Mouse (Mus musculus) heart, embryonic 16.5 days (tissue): ENCODE data around the gene Fam171a2. TPM values are rescaled to one million over a fixed set of nuclear protein-coding genes. Genes with fewer than 3 reads are reported as not detected.

Experiments used
- ATAC-seq: fragments of 200-750 bp; cut with Nextera tagmentation; replicated peaks from 2 replicates; pipeline ENCODE4 v1.8.0; 2017; ENCODE audit warnings: moderate number of reproducible peaks; ENCODE audit not compliant: insufficient read depth, low FRiP score; ENCODE audit errors: extremely low read depth
- H3K27ac ChIP-seq: fragments of 300-500 bp; sonication (generic); 2 replicates; pipeline ENCODE4 v1.5.1; 2014; ENCODE audit warnings: mild to moderate bottlenecking, low read length, control low read depth, moderate library complexity
- H3K27me3 ChIP-seq: fragments of 300-500 bp; sonication (generic); 2 replicates; pipeline ENCODE4 v1.6.1; 2014; ENCODE audit warnings: low read length, mixed read lengths; ENCODE audit not compliant: control insufficient read depth, insufficient read depth
- H3K36me3 ChIP-seq: fragments of 300-500 bp; sonication (generic); 2 replicates; pipeline ENCODE4 v1.6.1; 2014; ENCODE audit not compliant: control insufficient read depth, insufficient read depth
- H3K4me1 ChIP-seq: fragments of 300-500 bp; sonication (generic); 2 replicates; pipeline ENCODE4 v1.6.1; 2014; ENCODE audit warnings: low read length, mixed read lengths; ENCODE audit not compliant: control insufficient read depth, insufficient read depth
- H3K4me2 ChIP-seq: fragments of 300-500 bp; sonication (generic); 2 replicates; pipeline ENCODE4 v1.6.1; 2014; ENCODE audit warnings: low read depth, mild to moderate bottlenecking, control low read depth, low read length
- H3K4me3 ChIP-seq: fragments of 300-500 bp; sonication (generic); 2 replicates; pipeline ENCODE4 v1.5.1; 2014; ENCODE audit warnings: mild to moderate bottlenecking, control low read depth, low read length
- H3K9ac ChIP-seq: fragments of 300-500 bp; sonication (generic); 2 replicates; pipeline ENCODE4 v1.6.1; 2014; ENCODE audit warnings: low read length, control low read depth
- H3K9me3 ChIP-seq: fragments of 300-500 bp; sonication (generic); replicated peaks from 2 replicates; pipeline ENCODE4 v1.6.1; 2016; ENCODE audit warnings: low read length; ENCODE audit not compliant: control insufficient read depth
- WGBS: fragments of 180-500 bp; shearing (Covaris S2); extraction: QIAGEN DNeasy Blood & Tissue Kit; methylation state at CpG from one replicate; pipeline ENCODE4 v1.1.7; 2014; 5-methylcytosine and 5-hydroxymethylcytosine counted together
- polyA plus RNA-seq: library from polyadenylated mRNA; unstranded; fragments of >200 nt; fragmentation: Nextera tagmentation; extraction: Ambion mirVana; gene quantifications from 2 replicates; pipeline ENCODE4 v1.2.1, GENCODE M21; 2015

Fam171a2 gene
- polyA plus RNA-seq, 1 experiment from 2014 or later: 3.9 TPM

DNA sequence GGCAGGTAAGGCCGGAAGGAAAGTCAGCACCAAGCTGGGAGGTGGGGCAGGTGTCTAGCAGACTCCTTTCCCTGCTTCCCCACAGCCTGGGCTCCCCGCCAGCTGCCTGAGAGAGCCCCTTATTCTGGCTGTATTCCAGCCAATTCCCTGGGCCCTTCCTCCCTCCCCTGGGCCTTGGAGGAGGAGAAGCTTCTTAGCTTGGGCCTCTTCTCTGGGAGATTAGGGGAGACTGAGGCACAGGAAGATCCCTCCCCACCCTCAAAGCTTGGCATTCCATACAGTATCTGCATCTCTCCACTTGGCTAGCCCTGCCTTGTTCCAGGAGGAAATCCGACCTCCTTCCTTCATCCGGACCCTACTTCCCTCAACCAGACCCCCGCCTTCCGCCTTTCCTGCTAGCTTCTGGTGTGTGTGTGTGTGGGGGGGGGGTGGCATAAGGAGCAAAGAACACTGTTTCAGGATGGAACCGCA, 1.6 kb downstream of the Fam171a2 start:
- Histone ChIP-seq H3K9me3 (no peaks in the 10 kb centered on the region), H3K27me3 (no peaks in the 10 kb centered on the region), H3K4me3 (peak overlapping the region; percentile 93), H3K9ac (peak overlapping the region; percentile 96), H3K27ac (peak overlapping the region; percentile 89), H3K36me3 (peaks cover 3% of the 10 kb centered on the region; the same call in 1 of the 2 replicates), H3K4me2 (peak overlapping the region; percentile 91), H3K4me1 (peaks cover 44% of the 10 kb centered on the region)
- 5% methylated on average over 7 of the region's 7 CpGs for WGBS
- peak; percentile 46 for ATAC-seq

DNA sequence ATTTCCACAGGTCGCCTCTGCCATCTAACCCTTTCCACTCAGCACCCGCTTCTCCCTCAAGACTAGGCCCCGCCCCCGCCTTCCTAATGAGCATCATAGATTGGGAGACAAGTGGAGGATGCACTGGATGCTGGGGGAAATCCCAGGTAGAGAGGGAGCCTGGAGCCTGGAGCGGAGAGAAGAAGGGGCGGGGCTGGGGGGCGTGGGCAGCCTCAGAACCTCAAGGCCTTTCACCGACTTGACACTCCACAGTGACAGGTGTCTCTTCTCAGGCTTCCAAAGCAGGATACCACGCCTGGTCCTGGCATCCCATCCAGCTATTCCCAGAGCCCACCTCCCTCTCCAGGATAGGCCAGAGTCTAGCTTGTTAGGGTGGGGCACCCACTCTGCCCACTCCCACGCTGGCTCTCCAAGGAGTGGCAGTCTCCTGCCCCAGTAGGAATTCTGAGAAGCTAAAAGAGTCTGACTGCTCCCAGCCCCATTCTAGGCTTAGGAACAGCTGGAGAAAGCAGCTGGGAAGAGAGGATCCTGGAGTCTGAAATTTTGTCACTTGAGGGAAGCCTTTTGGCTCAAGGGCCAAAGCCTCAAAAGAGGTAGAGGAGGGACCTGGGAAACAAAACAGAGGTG, 2.1 kb downstream of the Fam171a2 start:
- peak overlapping the region; percentile 91 for H3K4me2 ChIP-seq
- peaks cover 4% of the 10 kb centered on the region; the same call in 1 of the 2 replicates for H3K36me3 ChIP-seq
- ATAC-seq: peak; percentile 19; the same call in 1 of the 2 replicates
- no peaks in the 10 kb centered on the region for H3K9me3 ChIP-seq
- peak overlapping the region; percentile 89 for H3K27ac ChIP-seq
- WGBS: 19% methylated on average over 10 of the region's 10 CpGs
- peaks cover 44% of the 10 kb centered on the region for H3K4me1 ChIP-seq
- H3K9ac ChIP-seq: no peak overlapping the region; the same call in 1 of the 2 replicates
- 0 out of 2 replicates have a peak overlapping the region, but pooled peaks have one; percentile 93 for H3K4me3 ChIP-seq
- H3K27me3 ChIP-seq: no peaks in the 10 kb centered on the region

DNA sequence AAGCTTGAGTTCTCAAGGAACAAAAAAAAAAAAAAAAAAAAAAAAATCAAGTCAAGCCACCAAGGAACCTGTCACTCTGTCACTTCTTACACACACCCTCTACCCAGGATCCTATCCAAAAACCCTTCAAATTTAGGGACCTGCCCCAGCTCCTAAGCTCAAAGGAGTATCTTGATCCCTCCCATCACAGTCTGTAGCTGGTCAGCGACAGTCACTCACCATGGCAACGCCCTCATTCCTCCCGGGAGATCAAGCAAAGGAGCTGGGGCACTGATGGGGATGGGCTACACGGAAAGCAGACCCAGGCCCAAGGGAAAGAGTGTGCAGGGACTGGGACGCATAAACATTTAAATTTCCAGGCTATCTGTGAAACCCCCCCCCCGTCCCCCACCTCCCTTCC, 2.7 kb downstream of the Fam171a2 start:
- H3K4me2 ChIP-seq: peak overlapping the region; percentile 91; the same call in 1 of the 2 replicates
- WGBS: 13% methylated on average over 6 of the region's 6 CpGs
- ATAC-seq: no peak
- no peak overlapping the region for H3K27ac ChIP-seq
- no peak overlapping the region for H3K9ac ChIP-seq
- no peaks in the 10 kb centered on the region for H3K27me3 ChIP-seq
- no peaks in the 10 kb centered on the region for H3K9me3 ChIP-seq
- peaks cover 44% of the 10 kb centered on the region for H3K4me1 ChIP-seq
- peaks cover 7% of the 10 kb centered on the region; the same call in 1 of the 2 replicates for H3K36me3 ChIP-seq
- no peak overlapping the region for H3K4me3 ChIP-seq

DNA sequence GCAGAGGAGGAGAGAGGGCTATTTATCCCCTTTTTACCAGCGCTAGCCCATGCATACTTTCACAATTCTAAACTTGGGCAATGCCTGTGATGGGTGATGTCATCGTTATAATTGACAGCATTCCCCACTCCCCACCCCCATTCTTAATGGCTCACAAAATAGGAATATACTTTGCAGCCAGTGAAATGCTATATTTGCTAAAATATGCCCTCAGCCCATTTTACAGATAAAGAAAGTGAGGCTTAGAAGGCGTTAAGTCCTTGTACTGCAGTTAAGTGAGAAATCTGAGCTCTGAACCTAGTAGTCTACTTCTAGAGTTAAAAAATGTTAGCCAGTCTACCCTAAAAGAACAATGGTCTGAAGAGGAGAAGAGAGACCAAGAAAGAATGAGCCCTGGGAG, 3.2 kb downstream of the Fam171a2 start:
- no peak overlapping the region; the same call in 1 of the 2 replicates for H3K9ac ChIP-seq
- no peak for ATAC-seq
- no peak overlapping the region for H3K4me2 ChIP-seq
- no peak overlapping the region for H3K4me3 ChIP-seq
- H3K4me1 ChIP-seq: peaks cover 44% of the 10 kb centered on the region
- 0 out of 2 replicates have a peak, but pooled peaks cover 2% of the 10 kb centered on the region for H3K27me3 ChIP-seq
- peaks cover 11% of the 10 kb centered on the region for H3K36me3 ChIP-seq
- no peaks in the 10 kb centered on the region for H3K9me3 ChIP-seq
- no peak overlapping the region for H3K27ac ChIP-seq
- WGBS: 61% methylated on average over 3 of the region's 3 CpGs

GRCm38 (mm10) chr11:102443740-102444139, 3.7 kb downstream of the Fam171a2 start:
- H3K27ac ChIP-seq: no peak overlapping the region

GRCm38 (mm10) chr11:102442089-102442488, 5.4 kb downstream of the Fam171a2 start:
- peaks cover 17% of the 10 kb centered on the region for H3K36me3 ChIP-seq
- H3K4me1 ChIP-seq: peaks cover 33% of the 10 kb centered on the region

More at GRCm38 (mm10) chr11:102443740-102444139, 3.7 kb downstream of the Fam171a2 start:
- H3K9ac ChIP-seq: peak overlapping the region; percentile 42
- H3K27me3 ChIP-seq: peaks cover 2% of the 10 kb centered on the region; the same call in 1 of the 2 replicates
- no peaks in the 10 kb centered on the region for H3K9me3 ChIP-seq
- H3K4me1 ChIP-seq: peaks cover 42% of the 10 kb centered on the region
- 43% methylated on average over 12 of the region's 12 CpGs for WGBS
- no peak for ATAC-seq
- no peak overlapping the region for H3K4me3 ChIP-seq
- H3K4me2 ChIP-seq: peak overlapping the region; percentile 19; the same call in 1 of the 2 replicates
- peaks cover 16% of the 10 kb centered on the region for H3K36me3 ChIP-seq

GRCm38 (mm10) chr11:102441434-102441833, 6.0 kb downstream of the Fam171a2 start:
- Histone ChIP-seq H3K27ac (no peak overlapping the region), H3K4me1 (peaks cover 34% of the 10 kb centered on the region), H3K9ac (no peak overlapping the region), H3K36me3 (peaks cover 17% of the 10 kb centered on the region), H3K4me2 (no peak overlapping the region), H3K9me3 (no peaks in the 10 kb centered on the region), H3K4me3 (no peak overlapping the region), H3K27me3 (peaks cover 2% of the 10 kb centered on the region; the same call in 1 of the 2 replicates)
- no peak for ATAC-seq
- 82% methylated on average over 3 of the region's 3 CpGs for WGBS

More at GRCm38 (mm10) chr11:102442089-102442488, 5.4 kb downstream of the Fam171a2 start:
- no peak for ATAC-seq
- H3K9ac ChIP-seq: no peak overlapping the region
- H3K9me3 ChIP-seq: no peaks in the 10 kb centered on the region
- WGBS: 85% methylated on average over 6 of the region's 6 CpGs
- no peak overlapping the region for H3K4me2 ChIP-seq
- no peak overlapping the region for H3K27ac ChIP-seq
- H3K4me3 ChIP-seq: no peak overlapping the region
- peaks cover 2% of the 10 kb centered on the region; the same call in 1 of the 2 replicates for H3K27me3 ChIP-seq

DNA sequence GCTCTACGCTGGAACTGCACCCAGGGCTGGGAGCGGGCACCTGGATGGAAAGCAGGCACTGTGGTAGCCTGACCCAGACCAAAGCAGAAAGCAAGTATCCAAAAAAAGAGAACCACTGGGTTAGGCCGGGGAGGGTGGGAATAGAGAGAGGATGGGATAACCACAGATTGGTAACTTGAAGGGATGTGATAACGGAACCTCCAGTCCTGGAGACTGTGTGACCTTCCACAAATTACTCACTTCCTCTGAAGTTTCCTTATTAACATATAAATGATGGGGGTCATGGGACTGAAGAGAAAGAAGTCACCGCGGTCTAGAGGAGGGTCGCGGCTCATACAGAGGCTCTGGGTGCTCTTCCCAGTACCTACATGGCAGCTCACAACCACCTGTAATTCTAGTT, 7.2 kb downstream of the Fam171a2 start:
- no peak for ATAC-seq
- no peak overlapping the region for H3K4me2 ChIP-seq
- no peak overlapping the region for H3K27ac ChIP-seq
- no peaks in the 10 kb centered on the region for H3K9me3 ChIP-seq
- peaks cover 27% of the 10 kb centered on the region for H3K4me1 ChIP-seq
- H3K36me3 ChIP-seq: peaks cover 24% of the 10 kb centered on the region
- WGBS: 90% methylated on average over 8 of the region's 8 CpGs
- no peak overlapping the region for H3K4me3 ChIP-seq
- H3K27me3 ChIP-seq: peaks cover 2% of the 10 kb centered on the region; the same call in 1 of the 2 replicates
- H3K9ac ChIP-seq: no peak overlapping the region
